Mouse (Mus musculus) cerebellum, adult (tissue): Measurements from ENCODE around the gene Olfr968.

Source experiments
- ATAC-seq: cut with Nextera tagmentation; 2 replicates; pipeline ENCODE4 v1.9.2; 2017; ENCODE audit warnings: mild to moderate bottlenecking, moderate library complexity, mixed read lengths; ENCODE audit not compliant: insufficient number of reproducible peaks, low FRiP score, low TSS enrichment

The Olfr968 gene

DNA sequence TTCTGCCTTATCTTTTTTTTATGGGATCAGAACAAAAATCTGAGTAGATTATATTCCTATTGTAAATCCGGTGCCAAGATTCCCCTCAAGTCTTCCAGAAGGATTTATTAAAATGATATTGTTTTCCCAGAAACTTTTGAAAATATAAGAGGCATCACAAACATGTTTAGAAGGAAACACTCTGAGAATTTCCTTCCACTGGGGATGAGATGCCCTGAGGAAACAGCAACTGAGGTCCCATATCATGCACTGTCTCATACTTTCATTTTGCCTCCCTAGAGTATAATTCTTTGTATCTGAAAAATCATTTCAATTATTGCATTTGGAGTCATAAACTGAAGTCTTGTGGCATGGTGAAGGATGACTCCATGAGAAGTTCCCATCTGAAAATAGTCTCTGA is at the start of gene Olfr968:
TSS of gene Olfr968 (minus strand) at position 101 of the 400 bp plus-strand sequence.
- no peak for ATAC-seq

DNA sequence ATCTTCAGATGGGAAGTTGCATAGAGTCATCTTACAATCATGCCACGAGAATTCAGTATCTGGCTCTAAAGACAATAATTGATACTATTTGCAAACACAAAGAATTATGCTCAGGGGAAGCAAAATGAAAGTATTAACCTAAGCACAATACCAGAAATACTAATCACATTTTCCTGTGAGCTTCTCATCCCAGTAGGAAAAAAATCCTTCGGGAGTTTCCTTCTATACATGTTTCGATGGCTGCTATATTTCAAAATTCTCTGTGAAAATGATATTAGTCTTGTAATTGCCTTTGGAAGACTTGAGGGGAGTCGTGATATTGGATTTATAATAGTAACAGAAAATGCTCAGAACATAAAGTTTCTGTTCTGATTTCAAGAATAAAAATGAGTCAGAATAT is 25.5 kb upstream of the Olfr968 start, which contains the start of gene Olfr970:
TSS of gene Olfr970 (plus strand) at position 301 of the 400 bp plus-strand sequence.
- no peak for ATAC-seq

DNA sequence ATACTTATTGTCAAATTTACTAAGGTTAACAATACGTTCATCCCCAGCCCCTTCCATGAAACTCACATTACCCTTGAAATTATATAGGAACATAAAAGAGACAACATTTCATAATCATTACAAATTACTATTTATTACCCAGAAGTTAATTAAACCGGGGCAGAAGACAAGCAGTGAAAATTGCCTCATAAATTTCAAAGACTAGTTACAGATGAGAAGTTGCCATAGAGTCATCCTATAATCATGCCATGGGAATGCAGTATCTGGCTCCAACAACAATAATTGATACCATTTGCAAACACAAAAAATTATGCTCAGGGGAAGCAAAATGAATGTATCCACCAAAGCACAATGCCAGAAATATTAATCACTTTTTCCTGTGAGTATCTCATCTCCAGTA is 7.5 kb upstream of the Olfr968 start, which contains the start of gene Olfr969:
TSS of gene Olfr969 (plus strand) at position 388 of the 400 bp plus-strand sequence.
- no peak for ATAC-seq

DNA sequence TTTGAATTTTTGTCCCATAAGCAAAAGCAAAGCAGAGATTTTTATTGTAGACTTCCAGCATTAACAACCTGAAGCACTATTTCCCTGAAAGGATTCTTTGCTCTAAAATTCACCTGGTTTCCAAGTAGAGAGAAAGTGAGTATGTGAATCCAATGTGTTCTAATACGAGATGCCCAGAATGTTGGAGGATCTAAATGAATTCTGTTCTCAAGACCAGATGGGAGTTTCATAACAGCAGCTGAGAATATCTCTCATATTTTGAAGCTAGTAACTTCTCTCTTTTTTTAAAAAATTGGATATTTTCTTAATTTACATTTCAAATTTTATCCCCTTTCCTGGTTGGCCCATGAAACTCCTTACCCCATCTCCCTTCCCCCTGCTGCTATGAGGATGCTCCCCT is 36.6 kb downstream of the Olfr968 start:
- no peak for ATAC-seq

DNA sequence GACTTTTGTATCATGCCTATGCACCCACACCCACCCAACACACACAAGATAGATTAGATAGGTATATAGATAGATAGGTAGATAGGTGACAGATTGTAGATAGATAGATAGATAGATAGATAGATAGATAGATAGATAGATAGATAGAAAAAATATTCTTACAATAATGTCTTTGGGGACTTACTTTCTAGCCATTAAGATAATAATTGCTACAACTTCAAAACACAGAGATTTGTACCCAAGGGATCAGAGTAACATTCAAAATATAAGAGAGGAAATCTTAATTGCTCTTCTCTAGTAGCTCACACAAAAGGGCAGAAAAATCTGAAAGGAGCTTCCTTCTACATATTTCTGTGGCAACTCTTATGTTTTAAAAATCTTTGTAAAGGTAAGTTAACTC is 37.1 kb downstream of the Olfr968 start, which contains the start of gene Olfr967:
TSS of gene Olfr967 (plus strand) at position 301 of the 400 bp plus-strand sequence.
- no peak for ATAC-seq

DNA sequence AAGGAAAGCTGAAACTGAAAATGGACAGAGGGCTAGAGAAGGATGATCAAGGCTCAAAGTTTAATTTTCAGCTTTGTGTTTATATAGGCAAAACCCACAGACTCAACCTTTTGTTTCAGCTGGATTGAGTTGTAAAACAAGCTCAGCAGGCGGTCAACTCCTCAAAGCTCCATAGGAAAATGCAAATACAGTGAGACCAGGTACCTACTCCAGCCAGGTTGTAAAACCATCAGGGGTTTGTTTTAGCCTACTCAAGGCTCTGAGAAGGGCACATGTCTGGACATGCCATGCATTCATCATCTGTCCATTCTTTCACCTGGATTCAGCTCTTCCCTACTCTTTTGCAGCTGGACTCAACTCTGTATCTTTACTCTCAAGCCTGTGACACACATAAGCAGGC is 42.3 kb downstream of the Olfr968 start:
- ATAC-seq = no peak

DNA sequence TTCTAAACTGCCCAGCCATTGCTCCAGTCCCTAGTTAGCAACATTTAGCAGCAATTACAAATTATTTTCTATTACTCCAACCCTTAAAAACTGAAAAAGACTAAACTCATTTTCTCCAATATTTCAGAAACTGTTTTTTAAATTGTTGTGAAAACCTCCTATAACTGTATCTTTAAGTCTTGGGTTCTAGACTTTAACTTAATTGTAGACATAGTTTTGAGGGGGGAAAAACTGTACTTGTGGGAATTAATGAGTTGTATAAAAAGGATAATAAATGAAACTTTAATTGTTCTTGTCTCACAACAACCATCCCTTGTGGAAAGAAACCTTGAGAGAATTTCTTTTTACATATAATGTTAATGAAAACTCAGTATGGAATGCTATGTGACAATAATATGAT is 52.4 kb downstream of the Olfr968 start, which contains the start of gene Olfr150:
TSS of gene Olfr150 (plus strand) at position 301 of the 400 bp plus-strand sequence.
- no peak for ATAC-seq
